Mouse (Mus musculus): ENCODE data around the gene Pmpcb.

Gene Pmpcb

DNA sequence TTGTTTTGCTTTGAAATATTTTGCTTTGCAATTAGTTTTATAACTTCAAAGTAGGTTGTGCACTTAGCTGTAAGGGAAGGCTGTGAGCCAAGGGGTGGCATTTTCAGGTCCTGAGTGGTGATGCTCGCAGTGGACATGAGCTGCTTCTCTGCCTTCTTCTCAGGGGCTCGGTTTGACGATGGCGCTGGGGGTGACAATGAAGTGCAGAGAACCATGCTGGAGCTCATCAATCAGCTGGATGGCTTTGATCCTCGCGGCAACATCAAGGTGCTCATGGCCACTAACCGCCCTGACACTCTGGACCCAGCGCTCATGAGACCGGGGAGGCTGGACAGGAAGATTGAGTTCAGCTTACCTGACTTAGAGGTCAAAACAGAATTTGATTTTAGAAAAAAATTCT is 66.0 kb downstream of the Pmpcb start:
- no peak for DNase-seq (ENCODE audit: low read depth, low spot score)

DNA sequence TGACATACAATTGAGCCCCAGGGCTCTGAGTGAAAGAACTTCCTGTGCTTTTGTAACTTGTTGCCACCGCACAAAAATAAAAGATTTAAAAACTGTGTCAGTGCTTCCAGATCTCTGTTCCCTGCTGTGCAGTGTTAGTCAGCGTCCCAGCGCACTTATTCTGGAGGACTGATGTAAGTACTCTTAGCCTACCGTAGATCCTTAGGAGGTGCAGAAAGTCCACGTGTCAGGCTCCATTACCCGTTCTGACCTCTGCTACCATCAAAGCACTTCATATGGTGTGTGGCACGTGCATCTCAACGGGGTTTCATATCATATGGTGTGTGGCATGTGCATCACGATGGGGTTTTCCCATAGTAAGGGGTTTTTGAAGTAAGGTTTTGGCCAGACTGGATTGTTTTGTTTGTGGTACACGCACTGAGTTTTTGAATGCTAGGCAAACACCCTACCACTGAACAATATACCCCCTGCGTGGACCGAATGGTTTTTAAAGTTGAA is 66.8 kb downstream of the Pmpcb start:
- no peak for DNase-seq (ENCODE audit: low read depth, low spot score)

DNA sequence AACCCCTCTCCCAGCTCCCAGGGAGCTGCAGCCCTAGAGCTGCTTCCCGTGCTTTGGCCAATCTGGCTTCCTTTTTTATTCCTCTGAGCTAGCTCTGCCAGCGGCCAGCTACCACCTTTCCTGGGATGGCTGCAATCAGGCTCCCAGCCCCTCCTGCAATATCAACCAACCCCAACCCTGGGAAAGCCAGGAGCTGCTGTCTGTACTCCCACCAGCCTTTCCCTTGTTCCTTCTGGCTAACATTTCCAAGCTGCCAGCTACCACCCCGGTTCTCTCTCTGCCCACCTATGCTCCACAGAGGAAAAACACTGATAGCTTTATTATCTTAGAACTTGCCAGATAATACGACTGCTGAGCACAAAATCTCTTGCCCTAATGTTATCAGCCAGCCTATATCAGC is 67.9 kb downstream of the Pmpcb start:
- DNase-seq (ENCODE audit: low read depth, low spot score), result no peak

Data from forelimb bud, embryonic 11.5 days (tissue).